Mouse (Mus musculus) right cerebral cortex, postnatal 36 days (tissue): ENCODE data around the gene Insyn1.

Source experiments
- DNase-seq, 2 experiments: peaks; one replicate each; pipeline ENCODE4 v3.0.0; 2022; ENCODE audit warnings: low spot score in 2 of 2, mixed read lengths in 1 of 2

Insyn1 gene

GRCm38 (mm10) chr9:58534766-58535165 is 46.4 kb downstream of the Insyn1 start:
- no peak for DNase-seq

- DNase-seq = no peak
Measured at GRCm38 (mm10) chr9:58535447-58536134, 47.2 kb downstream of the Insyn1 start.

- no peak for DNase-seq
Measured at GRCm38 (mm10) chr9:58537774-58538173, 49.4 kb downstream of the Insyn1 start.

- DNase-seq = no peak
Measured at GRCm38 (mm10) chr9:58539886-58540285, 51.5 kb downstream of the Insyn1 start.

GRCm38 (mm10) chr9:58541895-58542338 is 53.5 kb downstream of the Insyn1 start:
- DNase-seq = peak; percentile 54 to 70

GRCm38 (mm10) chr9:58544879-58545324 is 56.5 kb downstream of the Insyn1 start:
- peak in 1 of 2 experiments; percentile 55 for DNase-seq

- DNase-seq = no peak
Measured at GRCm38 (mm10) chr9:58545428-58545827, 57.0 kb downstream of the Insyn1 start.

- DNase-seq = peak; percentile 55 to 74
Measured at GRCm38 (mm10) chr9:58546630-58547360, 58.4 kb downstream of the Insyn1 start.

- no peak for DNase-seq
Measured at GRCm38 (mm10) chr9:58548897-58549296, 60.5 kb downstream of the Insyn1 start.
